Mouse (Mus musculus) left cerebral cortex, postnatal 4 days (tissue): ENCODE results near the gene Itpk1. TPM values are rescaled to one million over a fixed set of nuclear protein-coding genes. Genes with fewer than 3 reads are reported as not detected.

ENCODE experiments used
- DNase-seq: peaks from one replicate; pipeline ENCODE4 v3.0.0-alpha.2; 2022
- intact Hi-C: fragments of 180-260 bp; cut with DNase I; formaldehyde crosslinking; loops from one replicate; pipeline ENCODE4 v1.15.1; 2025
- total RNA-seq, 2 experiments: library from RNA; stranded (reverse); gene quantifications; 2 replicates each; pipeline ENCODE4 v1.2.3; 2021

Gene Itpk1
- 10 to 100 TPM; 80.2 to 88.1 TPM for total RNA-seq

DNA sequence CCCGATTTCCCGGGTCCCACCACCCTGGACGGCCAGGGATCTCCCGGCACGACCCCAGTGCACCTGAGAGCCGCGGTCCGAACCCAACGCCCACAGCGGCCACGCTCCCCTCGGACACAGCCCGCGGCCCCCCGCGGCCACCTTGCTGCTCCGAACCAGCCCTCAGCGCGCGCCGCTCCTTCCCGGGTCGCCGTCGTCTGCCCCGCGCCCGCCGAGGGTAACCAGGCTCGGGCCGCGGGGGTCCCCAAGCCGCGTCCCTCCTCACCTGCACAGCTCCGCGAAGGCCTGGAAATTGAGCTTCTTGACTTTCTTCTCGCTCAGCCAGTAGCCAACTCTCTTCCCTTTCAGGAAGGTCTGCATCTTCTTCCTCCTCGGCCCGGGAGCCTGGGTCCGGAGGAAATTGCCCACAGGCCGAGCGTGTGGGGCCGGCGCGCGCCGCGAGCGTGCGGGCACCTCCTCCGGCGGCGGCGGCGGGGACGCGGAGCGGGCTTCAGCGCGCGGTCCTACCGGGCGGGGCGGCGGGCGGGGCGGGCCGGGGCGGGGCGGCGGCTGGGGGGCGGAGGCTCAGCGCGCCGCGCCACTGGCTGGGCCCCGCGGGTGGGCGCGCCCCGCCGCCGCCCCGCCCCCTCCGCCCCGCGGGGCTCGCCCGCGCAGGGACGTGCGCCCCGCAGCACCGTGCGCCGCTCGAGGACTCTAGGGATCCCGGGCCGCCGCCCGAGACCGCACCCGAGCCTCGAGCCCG, at the start of gene Itpk1:
Gene Itpk1, minus strand, starts transcription at position 474 of the 742 bp plus-strand sequence.
- intact Hi-C loops: loop anchor here (5.0 kb wide), 1 partner anchor 127 kb away; no protein-coding TSS in a partner anchor
- peak; percentile 50 for DNase-seq

- intact Hi-C loops: no loop called here
- DNase-seq: no peak
Observed at GRCm38 (mm10) chr12:102748256-102748655, 43.5 kb upstream of the Itpk1 start.

DNA sequence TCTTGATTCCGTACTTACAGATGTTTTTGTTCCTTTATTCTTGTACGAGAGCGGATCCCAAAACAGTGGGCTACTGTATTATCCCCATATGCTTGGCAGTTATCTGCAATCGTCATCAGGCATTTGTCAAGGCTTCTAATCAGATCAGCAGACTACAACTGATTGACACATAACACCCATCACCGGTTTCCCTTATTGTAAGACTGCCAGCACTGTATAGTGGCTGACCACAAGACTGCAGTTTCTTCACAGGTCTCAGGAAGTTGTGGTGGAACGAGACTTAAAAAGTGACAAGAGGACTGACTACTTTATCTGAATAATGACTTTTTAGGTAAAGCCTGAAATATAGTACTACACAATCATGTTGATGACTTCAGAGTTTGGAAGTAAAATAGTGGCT, 40.1 kb upstream of the Itpk1 start:
- intact Hi-C loops: no loop called here
- DNase-seq: no peak

GRCm38 (mm10) chr12:102743589-102744574, 39.2 kb upstream of the Itpk1 start, which contains the start of the genes Moap1 and Tmem251:
Gene Moap1 (minus strand): TSS chr12:102743661.
Gene Tmem251 (plus strand): TSS chr12:102743762.
- intact Hi-C loops: no loop called here
- peak; percentile 88 for DNase-seq

DNA sequence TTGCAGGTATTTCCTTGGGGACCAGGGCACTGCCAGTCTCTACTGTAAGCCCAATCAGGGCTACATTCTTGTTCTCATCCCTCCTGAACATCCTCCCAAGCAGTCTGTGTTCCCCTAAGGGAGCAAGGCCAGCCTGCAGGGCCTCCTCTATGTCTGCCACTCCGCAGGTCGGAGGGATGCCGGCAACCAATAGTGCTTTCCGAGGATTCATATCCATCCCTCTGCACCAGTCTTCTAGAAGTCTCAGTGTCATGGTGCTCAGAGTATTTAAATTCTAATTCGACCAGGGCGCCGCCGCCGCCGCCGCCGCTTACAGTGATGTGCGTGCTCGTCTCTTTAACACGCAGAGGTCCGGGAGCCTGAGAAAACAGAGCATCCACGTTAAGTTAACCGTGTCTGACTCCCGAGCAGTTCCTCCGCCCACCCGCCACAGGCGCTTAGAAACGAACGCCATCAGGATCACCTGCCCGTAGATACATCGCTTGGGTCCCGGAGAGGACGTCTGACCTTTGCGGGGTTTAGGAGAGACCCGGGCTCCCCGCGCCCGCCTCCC, 38.4 kb upstream of the Itpk1 start:
- no peak for DNase-seq
- intact Hi-C loops: no loop called here

DNA sequence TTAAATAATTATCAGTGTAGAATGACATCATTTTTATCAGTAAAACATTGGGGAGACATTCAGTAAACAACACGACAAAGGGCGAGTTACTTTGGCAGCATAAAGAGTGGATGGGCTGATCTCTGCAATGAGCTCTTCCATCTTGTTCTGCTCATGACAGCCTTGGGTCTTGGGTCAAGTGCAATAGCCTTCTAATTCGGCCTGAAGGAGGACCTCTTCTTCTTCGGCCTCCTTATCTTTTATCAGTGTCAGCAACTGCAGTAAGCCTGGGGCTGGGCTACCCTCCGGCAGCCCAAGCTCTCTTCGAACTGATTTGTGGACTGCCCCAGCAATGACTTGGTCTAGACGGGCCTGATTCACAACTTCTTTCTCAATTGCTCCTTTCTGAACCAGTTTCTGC, 37.3 kb upstream of the Itpk1 start:
- intact Hi-C loops: no loop called here
- no peak for DNase-seq

DNA sequence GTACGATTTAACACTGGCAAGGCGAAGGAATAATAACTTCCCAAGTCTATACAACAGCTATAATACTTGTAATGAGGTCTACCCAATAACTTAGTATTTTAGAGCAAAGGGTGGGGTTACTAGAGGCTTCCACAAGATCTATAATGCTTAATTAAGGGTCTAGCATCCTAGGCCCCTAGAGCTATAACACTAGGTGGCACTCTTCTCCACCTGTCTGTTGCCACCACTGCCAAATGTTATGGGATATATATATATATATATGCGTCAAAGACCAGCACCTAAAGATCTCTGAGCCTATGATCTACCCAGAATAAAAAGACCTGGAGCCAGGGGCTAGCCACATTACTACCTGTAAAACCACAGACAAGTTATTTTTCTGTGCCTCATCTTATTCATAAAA, 35.6 kb upstream of the Itpk1 start:
- intact Hi-C loops: no loop called here
- DNase-seq: no peak

- intact Hi-C loops: no loop called here
- DNase-seq: no peak
Observed at GRCm38 (mm10) chr12:102739096-102739495, 34.4 kb upstream of the Itpk1 start.

GRCm38 (mm10) chr12:102733381-102733780, 28.7 kb upstream of the Itpk1 start:
- peak; percentile 40 for DNase-seq
- intact Hi-C loops: no loop called here

DNA sequence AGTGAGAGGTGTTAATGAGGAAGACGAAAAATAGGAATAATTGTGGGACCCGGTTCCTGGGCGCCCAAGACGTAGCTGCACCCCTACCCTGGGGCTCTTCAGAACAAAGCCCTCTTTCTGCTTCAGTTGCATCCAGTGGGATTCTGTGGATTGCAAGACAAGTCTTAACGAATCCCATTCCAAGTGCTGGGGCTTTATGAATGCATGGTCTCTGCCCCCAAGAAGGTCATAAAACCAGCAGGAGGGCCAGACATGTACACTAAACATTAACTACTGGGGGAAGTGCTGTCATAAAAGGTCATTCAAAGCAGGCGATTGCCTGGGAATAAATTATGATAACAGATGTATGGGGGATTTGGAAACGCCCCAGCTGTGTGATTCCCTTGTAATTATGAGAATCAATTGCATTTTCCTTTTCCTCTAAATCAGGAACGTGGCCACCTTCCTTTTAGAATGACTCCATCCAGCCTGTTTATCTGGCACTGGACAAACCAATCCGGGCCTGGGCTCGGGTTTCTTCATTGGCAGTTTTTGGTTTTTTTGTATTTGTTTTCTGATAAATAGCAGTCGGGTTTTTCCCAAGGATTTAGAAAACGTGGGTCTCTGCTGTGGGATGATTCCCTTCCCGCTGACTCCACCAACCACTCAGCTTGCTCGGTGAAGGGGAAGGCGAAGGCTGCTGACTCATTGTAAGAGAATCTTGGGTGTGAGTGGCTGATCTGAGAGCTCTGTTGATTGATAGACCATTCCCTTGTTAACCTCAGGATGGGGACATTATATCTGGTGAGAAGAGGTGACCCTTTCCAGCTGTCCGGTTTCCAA, 26.3 kb upstream of the Itpk1 start:
- intact Hi-C loops: no loop called here
- no peak for DNase-seq

DNA sequence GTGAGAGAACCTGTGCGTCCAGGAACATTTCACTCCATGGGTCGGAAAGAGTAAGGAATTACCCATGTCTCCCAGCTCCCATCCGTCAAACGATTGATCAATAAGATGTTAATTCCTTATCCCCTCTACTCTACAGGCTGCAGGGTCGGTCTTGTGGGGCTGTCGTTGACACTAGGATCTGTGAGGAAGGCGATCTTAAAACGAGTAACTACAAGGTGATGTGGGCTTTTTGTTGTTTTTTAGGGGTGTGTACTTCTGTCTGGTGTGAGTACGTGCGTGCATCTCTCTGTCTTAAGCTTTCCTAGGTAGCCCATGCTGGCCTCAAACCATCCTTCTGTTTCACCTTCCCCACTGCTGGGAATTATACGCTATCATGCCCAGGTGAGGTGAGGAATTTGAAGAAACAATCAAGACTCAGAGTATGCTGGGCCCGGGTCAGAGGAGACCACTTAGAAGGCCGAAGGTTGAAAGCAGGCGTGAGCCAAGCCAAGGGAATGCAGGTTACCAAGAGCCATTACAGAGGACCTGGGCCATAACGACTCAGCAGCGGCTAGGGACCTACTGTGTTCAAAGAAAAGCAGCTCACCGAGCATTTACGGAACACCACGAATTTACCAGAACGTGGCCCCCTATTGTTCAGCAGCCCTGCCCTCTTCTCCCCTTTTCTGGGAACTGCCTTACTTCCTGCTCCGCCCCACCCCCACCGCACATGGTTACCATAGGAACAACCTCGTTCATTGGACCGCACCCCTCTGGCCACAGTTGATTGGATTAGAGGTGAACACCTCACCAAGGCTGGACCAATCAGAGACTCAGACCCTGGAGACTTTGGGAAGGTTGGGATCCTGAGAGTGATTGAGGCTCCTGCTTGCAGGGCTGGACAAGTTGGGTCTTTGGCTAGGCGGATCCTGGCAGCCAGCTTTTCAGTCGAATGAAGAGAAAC, 25.4 kb upstream of the Itpk1 start:
- peak; percentile 90 for DNase-seq
- intact Hi-C loops: no loop called here

- intact Hi-C loops: no loop called here
- no peak for DNase-seq
Observed at GRCm38 (mm10) chr12:102725761-102726175, 21.0 kb upstream of the Itpk1 start.

DNA sequence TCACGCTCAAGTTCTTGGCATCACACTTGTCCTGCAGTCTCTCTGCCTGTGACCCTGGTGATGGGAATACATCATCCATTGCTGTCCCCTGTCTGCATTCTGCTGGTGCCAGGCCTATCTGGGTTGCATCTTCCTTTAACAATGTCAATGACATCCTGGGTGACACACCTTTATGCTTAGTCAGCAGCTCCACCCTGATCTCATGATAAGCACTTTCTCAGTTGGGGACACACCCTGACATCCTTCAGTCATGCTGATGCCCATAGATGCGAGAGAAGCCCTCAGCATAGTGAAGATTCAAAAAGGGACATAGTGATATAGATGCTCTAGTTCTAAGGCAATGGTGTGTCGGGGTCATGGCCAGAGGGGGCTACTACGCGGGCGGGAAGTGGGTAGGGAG, 20.4 kb upstream of the Itpk1 start:
- DNase-seq: no peak
- intact Hi-C loops: no loop called here

- no peak for DNase-seq
- intact Hi-C loops: no loop called here
Observed at GRCm38 (mm10) chr12:102723861-102724260, 19.1 kb upstream of the Itpk1 start.

DNA sequence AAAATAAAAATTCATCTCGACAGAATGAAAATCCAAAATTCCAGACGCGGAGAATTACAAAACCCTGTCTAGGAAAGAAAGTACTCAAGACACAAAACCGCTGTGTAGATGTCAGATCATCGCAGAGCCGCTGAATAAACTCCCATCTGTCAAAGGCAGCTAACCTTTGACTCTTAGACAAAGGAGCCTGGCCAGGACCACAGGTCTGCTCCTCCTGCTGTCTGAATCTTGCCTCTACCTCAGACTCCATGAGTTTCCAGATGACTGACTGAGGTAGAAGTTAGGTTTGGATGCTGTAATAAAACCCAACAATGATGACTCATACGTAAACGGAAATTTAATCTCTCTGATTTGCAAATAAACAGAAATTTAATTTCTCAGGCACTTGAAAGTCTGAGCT, 18.2 kb upstream of the Itpk1 start:
- intact Hi-C loops: no loop called here
- no peak for DNase-seq

DNA sequence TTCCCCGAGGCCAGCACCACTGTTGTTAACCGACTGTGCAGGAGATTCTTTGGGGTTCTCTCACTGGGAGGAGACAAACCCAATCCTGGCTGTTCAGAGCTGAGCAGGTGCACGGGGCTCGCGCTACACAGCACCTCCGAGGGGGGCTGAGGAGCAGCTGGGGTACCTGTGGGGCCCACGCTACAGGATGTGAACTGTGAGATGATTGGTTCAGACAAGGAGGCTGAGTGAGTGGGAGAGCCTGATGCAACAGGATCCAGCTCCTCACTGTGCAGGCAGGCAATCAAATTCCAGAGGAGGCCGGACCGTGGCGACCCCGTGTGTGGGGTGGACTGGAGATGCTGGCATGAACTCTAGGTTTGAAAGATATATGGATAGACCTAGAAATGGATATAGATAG, 17.7 kb upstream of the Itpk1 start:
- intact Hi-C loops: no loop called here
- no peak for DNase-seq

- peak; percentile 66 for DNase-seq
- intact Hi-C loops: loop anchor here (10.0 kb wide), 1 partner anchor 225 kb away; no protein-coding TSS in a partner anchor
Observed at GRCm38 (mm10) chr12:102719552-102720315, 15.0 kb upstream of the Itpk1 start.

DNA sequence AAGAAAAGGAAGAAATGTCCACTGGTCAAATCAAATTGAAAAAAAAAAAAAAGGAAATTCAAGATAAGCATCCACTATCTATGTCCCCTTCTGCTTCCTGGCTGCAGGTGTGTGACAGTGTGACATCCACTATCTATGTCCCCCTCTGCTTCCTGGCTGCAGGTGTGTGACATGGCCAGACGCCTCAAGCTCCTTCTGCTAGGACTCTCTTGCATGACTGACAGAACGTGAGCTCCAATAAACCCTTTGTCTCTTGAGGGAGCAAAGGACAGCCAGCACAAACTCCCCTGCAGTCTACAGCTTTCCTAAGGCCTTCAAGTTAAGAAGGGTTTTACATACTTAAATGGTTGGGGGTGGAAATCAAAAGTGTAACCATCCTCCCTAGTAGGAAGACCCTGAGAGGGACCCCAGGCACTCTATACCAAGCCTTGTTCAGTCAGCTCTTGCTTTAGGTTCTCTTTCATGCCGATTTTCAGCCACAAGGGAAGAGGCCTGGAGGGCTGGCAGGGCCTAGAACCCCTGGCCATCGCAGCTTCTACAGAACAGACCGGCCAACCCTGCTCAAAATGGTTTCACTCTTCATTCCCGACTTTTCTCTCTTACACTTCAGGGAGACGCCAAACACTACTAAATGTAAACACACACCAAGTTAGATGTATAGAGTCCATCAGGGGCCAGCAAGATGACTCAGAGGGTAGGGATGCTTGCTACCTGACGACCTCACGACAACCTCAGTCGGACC, 10.1 kb upstream of the Itpk1 start:
- intact Hi-C loops: loop anchor here (10.0 kb wide), 1 partner anchor 220 kb away; no protein-coding TSS in a partner anchor
- no peak for DNase-seq
